Mouse (Mus musculus) kidney, postnatal 0 days (tissue): Measurements from ENCODE around the gene Jmjd7. TPM values are rescaled to one million over a fixed set of nuclear protein-coding genes. Genes with fewer than 3 reads are reported as not detected.
A peak's percentile ranks its signal among the peaks of the same experiment; 100 is the strongest.

Source experiments
- ATAC-seq: fragments of 200-750 bp; cut with Nextera tagmentation; replicated peaks from 2 replicates; pipeline ENCODE4 v1.8.0; 2017; ENCODE audit warnings: low read depth, moderate number of reproducible peaks, moderate TSS enrichment, moderate library complexity; ENCODE audit not compliant: low FRiP score
- DNase-seq: peaks from one replicate; pipeline ENCODE4 v3.0.0-alpha.2; 2016; ENCODE audit warnings: low spot score
- H3K27ac ChIP-seq: fragments of 300-500 bp; sonication (generic); 2 replicates; pipeline ENCODE4 v1.5.1; 2014; ENCODE audit warnings: mild to moderate bottlenecking
- H3K27me3 ChIP-seq: fragments of 300-500 bp; sonication (generic); 2 replicates; pipeline ENCODE4 v1.6.1; 2014; ENCODE audit warnings: low read length, mixed read lengths; ENCODE audit not compliant: insufficient read depth
- H3K36me3 ChIP-seq: fragments of 300-500 bp; sonication (generic); 2 replicates; pipeline ENCODE4 v1.6.1; 2014; ENCODE audit warnings: low read length, mixed read lengths; ENCODE audit not compliant: insufficient read depth
- H3K4me1 ChIP-seq: fragments of 300-500 bp; sonication (generic); replicated peaks from 2 replicates; pipeline ENCODE4 v1.6.1; 2014; ENCODE audit warnings: antibody characterized with exemption, low read length, mixed read lengths; ENCODE audit not compliant: insufficient read depth
- H3K4me2 ChIP-seq: fragments of 300-500 bp; sonication (generic); 2 replicates; pipeline ENCODE4 v1.6.1; 2014; ENCODE audit warnings: mild to moderate bottlenecking, low read length, moderate library complexity, mixed read lengths
- H3K4me3 ChIP-seq: fragments of 300-500 bp; sonication (generic); replicated peaks from 2 replicates; pipeline ENCODE4 v1.5.1; 2014; ENCODE audit warnings: low read depth, low read length
- H3K9ac ChIP-seq: fragments of 300-500 bp; sonication (generic); 2 replicates; pipeline ENCODE4 v1.6.1; 2014; ENCODE audit warnings: low read depth, low read length
- H3K9me3 ChIP-seq: fragments of 300-500 bp; sonication (generic); replicated peaks from 2 replicates; pipeline ENCODE4 v1.6.1; 2016; ENCODE audit warnings: low read length, inconsistent platforms, mixed read lengths
- CTCF ChIP-seq: IDR thresholded peaks from 2 replicates; pipeline ENCODE4 v1.5.1; 2016; ENCODE audit warnings: antibody characterized with exemption, low read depth, mild to moderate bottlenecking, moderate library complexity
- WGBS: fragments of 180-500 bp; shearing (Covaris S2); extraction: QIAGEN DNeasy Blood & Tissue Kit; methylation state at CpG from one replicate; pipeline ENCODE4 v1.1.7; 2014; 5-methylcytosine and 5-hydroxymethylcytosine counted together
- polyA plus RNA-seq: library from polyadenylated mRNA; unstranded; fragments of >200 nt; fragmentation: Nextera tagmentation; extraction: Ambion mirVana; gene quantifications from 2 replicates; pipeline ENCODE4 v1.2.1, GENCODE M21; 2015

Gene Jmjd7
- polyA plus RNA-seq, 1 experiment from 2014 or later, result 25.7 TPM

DNA sequence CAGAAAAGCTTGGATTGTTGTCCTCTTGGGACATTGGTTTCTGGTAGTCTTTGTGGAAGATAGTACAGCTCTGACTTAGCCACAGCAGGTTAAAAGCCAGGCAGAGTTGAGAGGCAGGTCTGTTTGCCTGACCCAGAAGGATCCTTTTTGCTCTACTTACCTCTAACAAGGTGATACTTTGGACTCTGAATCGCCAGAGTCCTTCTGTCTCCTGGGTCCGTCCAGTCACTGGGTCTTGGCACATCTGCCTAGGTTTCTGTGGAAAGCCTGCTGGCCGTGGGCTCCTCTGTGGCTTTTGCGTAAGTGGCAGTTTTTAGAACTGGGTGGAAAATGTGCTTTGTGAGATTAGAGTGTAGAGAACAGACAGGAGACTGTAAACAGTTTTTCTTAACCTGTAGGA is 38.3 kb upstream of the Jmjd7 start:
- H3K27ac ChIP-seq, result no peak overlapping the region
- no peak overlapping the region for H3K4me2 ChIP-seq
- no peaks in the 10 kb centered on the region for H3K4me1 ChIP-seq
- H3K27me3 ChIP-seq, result no peaks in the 10 kb centered on the region
- ATAC-seq, result no peak
- H3K4me3 ChIP-seq, result no peak overlapping the region
- WGBS, result 92% methylated on average over 4 of the region's 4 CpGs
- H3K9ac ChIP-seq, result no peak overlapping the region
- TF ChIP-seq CTCF, result no peak
- H3K36me3 ChIP-seq, result 0 out of 2 replicates have a peak, but pooled peaks cover 3% of the 10 kb centered on the region
- no peaks in the 10 kb centered on the region for H3K9me3 ChIP-seq
- no peak for DNase-seq

DNA sequence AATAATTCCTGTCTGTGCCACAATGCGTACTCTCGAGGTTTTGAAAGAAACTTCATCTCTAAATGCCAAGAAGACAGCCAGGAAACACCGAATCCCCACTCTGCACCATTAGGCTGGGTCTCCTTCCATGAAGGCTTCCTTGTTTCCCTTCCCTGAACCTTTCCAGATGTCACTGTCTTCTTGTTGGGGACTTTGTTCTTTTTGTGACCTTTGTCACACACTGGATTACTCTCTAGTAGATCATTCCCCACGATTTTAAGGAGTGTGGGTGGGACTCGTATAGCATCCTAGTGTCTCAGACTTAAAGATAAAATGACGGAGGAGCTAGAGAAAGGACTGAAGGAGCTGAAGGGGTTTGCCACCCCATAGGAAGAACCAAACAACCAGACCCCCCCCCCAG is 36.4 kb upstream of the Jmjd7 start:
- H3K9me3 ChIP-seq, result no peaks in the 10 kb centered on the region
- TF ChIP-seq CTCF, result no peak
- 0 out of 2 replicates have a peak, but pooled peaks cover 3% of the 10 kb centered on the region for H3K36me3 ChIP-seq
- H3K4me2 ChIP-seq, result no peak overlapping the region
- WGBS, result 73% methylated on average over 6 of the region's 6 CpGs
- H3K27me3 ChIP-seq, result no peaks in the 10 kb centered on the region
- no peak overlapping the region for H3K4me3 ChIP-seq
- H3K27ac ChIP-seq, result no peak overlapping the region
- DNase-seq (no peak), ATAC-seq (no peak)
- no peak overlapping the region for H3K9ac ChIP-seq
- H3K4me1 ChIP-seq, result no peaks in the 10 kb centered on the region

DNA sequence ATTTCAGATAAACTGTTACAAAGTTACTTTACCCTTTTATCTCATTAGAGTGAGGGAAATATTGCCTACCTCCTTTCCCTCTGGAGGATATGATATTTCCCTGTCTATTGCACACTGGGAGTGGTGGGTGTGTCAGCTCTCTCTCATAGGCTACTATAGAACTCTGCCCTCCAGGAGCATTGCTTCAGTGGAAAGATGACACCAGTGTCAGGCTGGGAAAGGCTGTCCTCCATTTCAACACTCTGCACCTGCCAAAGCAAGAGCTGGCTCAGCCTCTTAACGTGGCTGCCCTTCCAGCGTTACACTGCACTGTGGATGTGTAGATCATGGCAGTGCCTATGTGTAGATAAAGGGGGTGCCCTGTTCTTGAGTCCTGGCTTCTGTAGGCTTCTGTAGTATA is 34.9 kb upstream of the Jmjd7 start:
- Histone ChIP-seq H3K36me3 (0 out of 2 replicates have a peak, but pooled peaks cover 3% of the 10 kb centered on the region), H3K27me3 (no peaks in the 10 kb centered on the region), H3K4me2 (no peak overlapping the region), H3K4me3 (no peak overlapping the region), H3K4me1 (0 out of 2 replicates have a peak, but pooled peaks cover 6% of the 10 kb centered on the region), H3K27ac (no peak overlapping the region), H3K9me3 (no peaks in the 10 kb centered on the region), H3K9ac (no peak overlapping the region)
- DNase-seq (no peak), ATAC-seq (0 out of 2 replicates have a peak, but pooled peaks have one; percentile 25)
- TF ChIP-seq CTCF, result no peak
- WGBS, result 54% methylated on average over 2 of the region's 2 CpGs

DNA sequence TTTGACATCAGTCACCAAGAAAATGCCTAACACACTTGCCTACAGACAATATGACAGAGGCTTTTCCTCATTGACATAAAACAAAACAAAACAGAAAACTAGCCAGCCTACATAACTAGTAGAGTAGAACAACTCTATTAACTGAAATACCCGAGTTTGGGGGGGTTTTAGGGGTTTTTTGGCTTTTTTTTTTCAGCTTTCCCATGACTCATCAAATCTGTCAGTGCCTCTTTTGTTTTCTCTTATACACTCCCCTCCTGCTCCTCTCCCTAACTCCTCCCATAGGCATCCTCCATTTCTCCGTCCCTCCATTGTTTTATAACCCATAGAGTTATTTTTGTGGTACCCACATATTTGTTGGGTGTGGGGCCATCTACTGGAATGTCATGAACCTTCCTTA is 33.8 kb upstream of the Jmjd7 start:
- Histone ChIP-seq H3K9ac (no peak overlapping the region), H3K4me2 (no peak overlapping the region), H3K27ac (no peak overlapping the region), H3K36me3 (0 out of 2 replicates have a peak, but pooled peaks cover 3% of the 10 kb centered on the region), H3K4me3 (no peak overlapping the region), H3K4me1 (0 out of 2 replicates have a peak, but pooled peaks cover 6% of the 10 kb centered on the region), H3K9me3 (no peaks in the 10 kb centered on the region), H3K27me3 (no peaks in the 10 kb centered on the region)
- ATAC-seq (no peak), DNase-seq (no peak)
- no peak for TF ChIP-seq CTCF
- 54% methylated on average over 2 of the region's 2 CpGs for WGBS

DNA sequence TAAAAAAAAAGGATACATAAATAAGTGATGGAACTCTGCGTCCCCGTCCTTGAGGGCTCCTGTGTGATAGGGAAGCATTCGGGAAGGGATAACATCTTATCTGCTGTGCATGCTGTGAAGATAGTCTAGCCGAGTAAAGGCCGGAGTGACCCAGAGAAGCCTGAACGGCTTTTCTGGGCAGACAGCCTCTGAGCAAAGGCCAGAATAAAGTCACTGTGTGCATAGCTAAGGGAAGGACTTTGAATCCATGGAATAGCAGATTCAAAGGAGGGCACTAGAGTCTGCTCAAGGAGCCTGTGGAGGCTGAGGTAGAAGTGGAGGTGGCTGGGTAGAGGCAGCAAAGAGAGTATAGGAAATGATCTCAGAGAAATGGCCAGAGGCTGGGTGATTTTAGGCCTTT is 32.4 kb upstream of the Jmjd7 start:
- Histone ChIP-seq H3K4me2 (no peak overlapping the region), H3K4me1 (0 out of 2 replicates have a peak, but pooled peaks cover 6% of the 10 kb centered on the region), H3K4me3 (no peak overlapping the region), H3K27me3 (no peaks in the 10 kb centered on the region), H3K27ac (peak overlapping the region; percentile 93), H3K9ac (no peak overlapping the region), H3K36me3 (0 out of 2 replicates have a peak, but pooled peaks cover 3% of the 10 kb centered on the region), H3K9me3 (no peaks in the 10 kb centered on the region)
- WGBS, result 78% methylated on average over 6 of the region's 6 CpGs
- no peak for TF ChIP-seq CTCF
- peak; percentile 50; the same call in 1 of the 2 replicates for ATAC-seq
- DNase-seq, result no peak

DNA sequence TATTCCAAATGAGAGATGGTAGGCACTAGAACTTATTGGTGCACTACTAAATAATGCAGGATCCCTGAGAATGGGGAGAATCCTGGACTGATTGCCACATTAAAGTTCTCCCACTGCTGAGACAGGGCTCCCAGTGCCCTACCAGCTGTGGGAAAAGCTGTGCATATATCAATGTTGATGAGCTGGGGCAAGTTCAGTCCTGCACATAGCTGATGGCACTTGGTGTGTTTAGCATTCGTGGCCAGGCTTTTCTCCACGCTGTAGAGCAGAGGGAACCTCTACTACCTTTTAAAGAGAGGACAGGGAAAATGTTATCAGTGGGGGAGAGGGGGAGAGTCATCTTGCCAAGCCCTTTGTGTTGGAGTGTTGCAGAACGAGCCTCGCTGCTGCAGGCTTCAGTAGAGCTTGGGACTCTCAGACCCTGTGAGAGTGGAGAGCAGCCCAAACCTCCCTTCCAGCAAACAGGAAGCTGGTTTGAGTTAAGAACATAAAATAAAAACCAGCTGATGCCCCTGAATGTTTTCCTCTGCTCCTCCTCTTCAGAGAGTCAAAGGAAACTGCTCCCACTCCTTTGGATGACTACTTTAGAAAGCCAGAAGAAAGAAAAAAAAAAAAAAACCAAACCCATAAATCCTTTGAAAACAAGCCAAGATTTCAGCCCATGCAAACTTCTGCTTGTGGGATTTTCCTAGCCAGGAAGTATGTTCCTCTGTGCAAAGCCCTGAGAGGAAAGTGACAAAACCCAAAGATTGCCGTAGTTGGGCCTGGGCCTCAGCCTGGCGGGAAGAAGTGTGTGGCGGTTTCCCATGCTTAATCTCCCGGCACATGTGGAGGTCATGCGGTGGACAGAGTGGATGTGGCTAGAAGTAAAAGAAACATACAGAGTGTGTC is 31.6 kb upstream of the Jmjd7 start:
- peak overlapping the region; percentile 11; the same call in 1 of the 2 replicates for H3K4me2 ChIP-seq
- H3K4me3 ChIP-seq, result no peak overlapping the region
- no peak overlapping the region for H3K9ac ChIP-seq
- ATAC-seq (no peak), DNase-seq (peak; percentile 90)
- H3K27me3 ChIP-seq, result no peaks in the 10 kb centered on the region
- H3K27ac ChIP-seq, result peak overlapping the region; percentile 93
- H3K4me1 ChIP-seq, result 0 out of 2 replicates have a peak, but pooled peaks cover 6% of the 10 kb centered on the region
- 0 out of 2 replicates have a peak, but pooled peaks cover 3% of the 10 kb centered on the region for H3K36me3 ChIP-seq
- WGBS, result 34% methylated on average over 9 of the region's 9 CpGs
- H3K9me3 ChIP-seq, result no peaks in the 10 kb centered on the region
- TF ChIP-seq CTCF, result no peak
